Mouse (Mus musculus): ENCODE results near the gene Clmp. TPM values are rescaled to one million over a fixed set of nuclear protein-coding genes. Genes with fewer than 3 reads are reported as not detected.
"Not testable (repeated sequence)": the region's sequence is repeated elsewhere in the genome, so short reads cannot be mapped to it uniquely, and the experiment has no call there.

Gene Clmp
- total RNA-seq, 1 experiment: 1.7 TPM

- H3K27ac ChIP-seq (ENCODE audit: insufficient read depth, low read depth, low read length, poor library complexity, severe bottlenecking); in situ Hi-C loops (cut with MboI; ENCODE audit: low sequenced_read_pairs in 2 of 2, unreplicated experiment in 2 of 2); H3K4me1 ChIP-seq (ENCODE audit: control insufficient read depth in 2 of 2, insufficient read depth in 2 of 2, low read length in 2 of 2, poor library complexity in 1 of 2); H3K9me3 ChIP-seq (ENCODE audit: control insufficient read depth, insufficient read depth, low read depth, low read length); DNase-seq (ENCODE audit: low read depth, low spot score): not testable (repeated sequence)
- H3K9ac ChIP-seq (ENCODE audit: insufficient read depth, low read depth, low read length, poor library complexity, severe bottlenecking): peak overlapping the region; percentile 10; the same call in 1 of the 2 replicates
- peaks cover 34% of the 10 kb centered on the region for H3K36me3 ChIP-seq (ENCODE audit: control insufficient read depth, insufficient read depth, low read length, poor library complexity, severe bottlenecking)
- peak overlapping the region; percentile 90 to 99 for H3K4me3 ChIP-seq (ENCODE audit: insufficient read depth in 1 of 2, low read depth in 1 of 2, low read length in 2 of 2, poor library complexity in 1 of 2, severe bottlenecking in 1 of 2)
- TF ChIP-seq ZNF384 (IDR thresholded peaks at IDR 0.05; ENCODE audit: low read depth, low read length): 0 out of 2 replicates have a peak, but pooled peaks have one; percentile 2
These were observed 116.7 kb downstream of the Clmp start for GRCm38 (mm10) chr9:40802533-40802875.

GRCm38 (mm10) chr9:40804576-40804975 is 118.8 kb downstream of the Clmp start:
- peaks cover 34% of the 10 kb centered on the region for H3K36me3 ChIP-seq (ENCODE audit: control insufficient read depth, insufficient read depth, low read length, poor library complexity, severe bottlenecking)
- H3K4me1 ChIP-seq (ENCODE audit: control insufficient read depth in 2 of 2, insufficient read depth in 2 of 2, low read length in 2 of 2, poor library complexity in 1 of 2); H3K9me3 ChIP-seq (ENCODE audit: control insufficient read depth, insufficient read depth, low read depth, low read length); H3K9ac ChIP-seq (ENCODE audit: insufficient read depth, low read depth, low read length, poor library complexity, severe bottlenecking); DNase-seq (ENCODE audit: low read depth, low spot score); in situ Hi-C loops (cut with MboI; ENCODE audit: low sequenced_read_pairs in 2 of 2, unreplicated experiment in 2 of 2); H3K27ac ChIP-seq (ENCODE audit: insufficient read depth, low read depth, low read length, poor library complexity, severe bottlenecking): not testable (repeated sequence)
- H3K4me3 ChIP-seq (ENCODE audit: insufficient read depth in 1 of 2, low read depth in 1 of 2, low read length in 2 of 2, poor library complexity in 1 of 2, severe bottlenecking in 1 of 2): peak overlapping the region in 1 of 2 experiments; percentile 17; a peak in 1 of 4 replicates

GRCm38 (mm10) chr9:40805263-40805662 is 119.5 kb downstream of the Clmp start:
- no peaks in the 10 kb centered on the region for H3K4me1 ChIP-seq (ENCODE audit: control insufficient read depth in 2 of 2, insufficient read depth in 2 of 2, low read length in 2 of 2, poor library complexity in 1 of 2)
- H3K9me3 ChIP-seq (ENCODE audit: control insufficient read depth, insufficient read depth, low read depth, low read length): no peaks in the 10 kb centered on the region
- H3K4me3 ChIP-seq (ENCODE audit: insufficient read depth in 1 of 2, low read depth in 1 of 2, low read length in 2 of 2, poor library complexity in 1 of 2, severe bottlenecking in 1 of 2): no peak overlapping the region
- no peak overlapping the region for H3K9ac ChIP-seq (ENCODE audit: insufficient read depth, low read depth, low read length, poor library complexity, severe bottlenecking)
- H3K36me3 ChIP-seq (ENCODE audit: control insufficient read depth, insufficient read depth, low read length, poor library complexity, severe bottlenecking): peaks cover 34% of the 10 kb centered on the region
- no peak overlapping the region for H3K27ac ChIP-seq (ENCODE audit: insufficient read depth, low read depth, low read length, poor library complexity, severe bottlenecking)
- in situ Hi-C loops (cut with MboI; ENCODE audit: low sequenced_read_pairs in 2 of 2, unreplicated experiment in 2 of 2): no loop called here
- DNase-seq (ENCODE audit: low read depth, low spot score): no peak
- no peak for TF ChIP-seq MAFK (IDR thresholded peaks at IDR 0.05; ENCODE audit: insufficient read depth, low read depth, low read length)
- no peak for TF ChIP-seq HCFC1 (IDR thresholded peaks at IDR 0.05; ENCODE audit: borderline replicate concordance, insufficient read depth, low read length)
- TF ChIP-seq ZC3H11A (IDR thresholded peaks at IDR 0.05; ENCODE audit: borderline replicate concordance, low read depth, low read length): no peak
- TF ChIP-seq ZNF384 (IDR thresholded peaks at IDR 0.05; ENCODE audit: low read depth, low read length): no peak
- no peak for TF ChIP-seq CHD2 (IDR thresholded peaks at IDR 0.05; ENCODE audit: low read depth, low read length)

- no peak overlapping the region for H3K27ac ChIP-seq (ENCODE audit: insufficient read depth, low read depth, low read length, poor library complexity, severe bottlenecking)
- H3K4me1 ChIP-seq (ENCODE audit: control insufficient read depth in 2 of 2, insufficient read depth in 2 of 2, low read length in 2 of 2, poor library complexity in 1 of 2): no peaks in the 10 kb centered on the region
- H3K9ac ChIP-seq (ENCODE audit: insufficient read depth, low read depth, low read length, poor library complexity, severe bottlenecking): no peak overlapping the region
- H3K4me3 ChIP-seq (ENCODE audit: insufficient read depth in 1 of 2, low read depth in 1 of 2, low read length in 2 of 2, poor library complexity in 1 of 2, severe bottlenecking in 1 of 2): no peak overlapping the region
- H3K9me3 ChIP-seq (ENCODE audit: control insufficient read depth, insufficient read depth, low read depth, low read length): no peaks in the 10 kb centered on the region
- TF ChIP-seq ZNF384 (IDR thresholded peaks at IDR 0.05; ENCODE audit: low read depth, low read length) (peak; percentile 96), HCFC1 (IDR thresholded peaks at IDR 0.05; ENCODE audit: borderline replicate concordance, insufficient read depth, low read length) (no peak), MAFK (IDR thresholded peaks at IDR 0.05; ENCODE audit: insufficient read depth, low read depth, low read length) (no peak), CHD2 (IDR thresholded peaks at IDR 0.05; ENCODE audit: low read depth, low read length) (peak; percentile 86), ZC3H11A (IDR thresholded peaks at IDR 0.05; ENCODE audit: borderline replicate concordance, low read depth, low read length) (no peak)
- H3K36me3 ChIP-seq (ENCODE audit: control insufficient read depth, insufficient read depth, low read length, poor library complexity, severe bottlenecking): peaks cover 29% of the 10 kb centered on the region
- DNase-seq (ENCODE audit: low read depth, low spot score): no peak
- in situ Hi-C loops (cut with MboI; ENCODE audit: low sequenced_read_pairs in 2 of 2, unreplicated experiment in 2 of 2): no loop called here
These were observed 120.9 kb downstream of the Clmp start for GRCm38 (mm10) chr9:40806440-40807288.
